Mouse (Mus musculus): ENCODE results near the gene Tnfrsf13c. TPM values are rescaled to one million over a fixed set of nuclear protein-coding genes. Genes with fewer than 3 reads are reported as not detected.
A peak's percentile ranks its signal among the peaks of the same experiment; 100 is the strongest.

The Tnfrsf13c gene
- total and polyA plus RNA-seq, 3 experiments, result 204 to 287 (median 257) TPM

DNA sequence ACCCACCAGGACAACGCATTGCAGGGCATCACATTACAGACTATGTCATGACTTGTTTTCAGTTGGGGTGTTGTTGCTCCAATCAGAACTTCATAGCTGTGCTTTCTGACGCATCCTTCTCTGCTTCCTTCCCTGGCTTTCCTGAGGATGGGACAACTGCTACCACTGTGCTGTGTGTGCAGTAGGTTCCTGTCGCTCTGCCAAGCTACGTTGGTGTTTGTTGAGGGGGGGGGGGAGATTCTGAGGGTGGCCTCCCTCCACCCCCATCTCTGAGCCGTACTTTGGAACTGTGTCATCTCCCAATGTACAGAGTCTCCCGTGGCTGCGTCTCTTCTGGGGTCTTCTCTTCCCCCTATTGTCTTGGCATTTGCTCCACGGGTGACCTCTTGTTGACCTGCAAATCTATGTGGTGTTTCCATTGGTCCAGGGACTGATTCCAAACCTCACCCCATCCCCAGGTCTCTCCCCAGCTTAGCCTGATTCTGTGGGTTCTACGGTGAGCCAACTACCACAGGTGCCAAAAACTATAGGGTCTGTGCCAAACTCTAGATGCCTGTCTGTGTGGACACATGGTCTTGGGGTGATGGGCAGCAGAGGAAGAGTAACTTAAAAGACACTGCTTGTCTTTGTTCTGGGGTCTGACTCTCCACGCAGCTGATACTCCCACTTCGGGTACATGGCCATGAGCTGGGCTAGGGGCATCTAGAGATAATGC is 8.7 kb downstream of the Tnfrsf13c start:
- Histone ChIP-seq H3K27ac (ENCODE audit: insufficient read depth, low read depth) (peak overlapping the region; percentile 99), H3K79me2 (replicated peaks; ENCODE audit: control insufficient read depth, extremely low read depth, insufficient read depth, poor library complexity, severe bottlenecking) (peaks cover 44% of the 10 kb centered on the region), H3K4me1 (ENCODE audit: control insufficient read depth in 1 of 2, insufficient read depth in 2 of 2) (peaks cover 12 to 53% of the 10 kb centered on the region in 2 experiments), H3K4me2 (ENCODE audit: insufficient read depth, low read depth, poor library complexity, severe bottlenecking) (peak overlapping the region; percentile 89), H3K9me3 (replicated peaks; ENCODE audit: low read length) (no peaks in the 10 kb centered on the region), H3K36me3 (replicated peaks in 1 of 2; ENCODE audit: control insufficient read depth in 1 of 2, insufficient read depth in 1 of 2, low read length in 1 of 2) (peaks cover 0 to 8% of the 10 kb centered on the region in 2 experiments), H3K9ac (ENCODE audit: insufficient read depth, low read depth) (peak overlapping the region; percentile 93), H3K27me3 (replicated peaks) (no peaks in the 10 kb centered on the region), H3K4me3 (replicated peaks in 1 of 3; ENCODE audit: low read depth in 2 of 3, low read length in 2 of 3, poor library complexity in 1 of 3) (peak overlapping the region; percentile 57 to 75 (median 63))
- dilution Hi-C loops (cut with MboI; ENCODE audit: extremely low pct_ligation_motif_present, extremely low pct_unique_long_range_greater_than_20kb, low sequenced_read_pairs), result no loop called here
- in situ Hi-C loops (cut with MboI; ENCODE audit: low pct_ligation_motif_present, low pct_unique_long_range_greater_than_20kb, low sequenced_read_pairs), result loop anchor here (10.0 kb wide), 1 partner anchor 71 kb away; the partner anchor contains the start of gene Srebf2
- no peak for DNase-seq (ENCODE audit: extremely low read depth)
- TF ChIP-seq CHD1 (IDR thresholded peaks at IDR 0.05; ENCODE audit: low read depth, low read length) (0 out of 2 replicates have a peak, but pooled peaks have one; percentile 30), KAT2A (IDR thresholded peaks at IDR 0.05; ENCODE audit: insufficient replicate concordance, low read length) (no peak), UBTF (IDR thresholded peaks at IDR 0.05; ENCODE audit: low read depth, low read length) (peak; percentile 55), ELF1 (IDR thresholded peaks at IDR 0.05; ENCODE audit: low read depth, low read length) (no peak), TCF12 (IDR thresholded peaks at IDR 0.05; ENCODE audit: low read depth, low read length) (peak; percentile 4; the same call in 1 of the 2 replicates), ZNF384 (IDR thresholded peaks at IDR 0.05; ENCODE audit: low read depth, low read length) (no peak), EP300 (IDR thresholded peaks at IDR 0.05; ENCODE audit: low read length) (no peak), MAZ (IDR thresholded peaks at IDR 0.05; ENCODE audit: low read depth, low read length) (0 out of 2 replicates have a peak, but pooled peaks have one; percentile 39), RAD21 (IDR thresholded peaks at IDR 0.05; ENCODE audit: low read depth, low read length) (no peak)

DNA sequence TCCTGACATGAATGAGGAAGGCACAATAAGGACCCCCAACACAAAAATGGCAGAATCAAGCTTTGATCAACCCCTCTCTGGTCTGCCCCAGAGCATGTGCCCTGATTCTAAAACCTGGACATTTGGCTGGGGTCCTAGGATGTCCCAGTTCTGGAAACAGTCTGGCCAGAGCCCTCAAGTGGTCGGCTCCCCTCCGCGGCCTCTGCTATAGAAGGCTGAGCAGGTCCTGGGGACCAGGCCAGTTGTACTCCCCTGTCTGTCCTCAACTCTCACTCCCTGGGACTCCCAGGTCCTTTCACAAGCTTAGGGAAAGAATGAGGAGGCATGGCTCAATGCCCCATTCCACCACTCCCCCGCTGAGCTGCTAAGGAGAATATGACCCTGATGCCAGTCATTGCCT is 10.9 kb downstream of the Tnfrsf13c start:
- no peaks in the 10 kb centered on the region for H3K27me3 ChIP-seq (replicated peaks)
- DNase-seq (ENCODE audit: extremely low read depth), result no peak
- H3K36me3 ChIP-seq (replicated peaks in 1 of 2; ENCODE audit: control insufficient read depth in 1 of 2, insufficient read depth in 1 of 2, low read length in 1 of 2), result peaks cover 3 to 28% of the 10 kb centered on the region in 2 experiments
- peak overlapping the region; percentile 82 for H3K9ac ChIP-seq (ENCODE audit: insufficient read depth, low read depth)
- H3K4me3 ChIP-seq (replicated peaks in 1 of 3; ENCODE audit: low read depth in 2 of 3, low read length in 2 of 3, poor library complexity in 1 of 3), result peak overlapping the region in 2 of 3 experiments; percentile 26 to 98
- peak overlapping the region; percentile 88 for H3K4me2 ChIP-seq (ENCODE audit: insufficient read depth, low read depth, poor library complexity, severe bottlenecking)
- TF ChIP-seq TCF12 (IDR thresholded peaks at IDR 0.05; ENCODE audit: low read depth, low read length), result no peak
- TF ChIP-seq MEF2A (IDR thresholded peaks at IDR 0.05; ENCODE audit: borderline replicate concordance, low read depth, low read length), result no peak
- TF ChIP-seq JUND (conservative IDR thresholded peaks at IDR 0.05; ENCODE audit: low read depth, low read length), result no peak
- no peak for TF ChIP-seq MAZ (IDR thresholded peaks at IDR 0.05; ENCODE audit: low read depth, low read length)
- TF ChIP-seq ELF1 (IDR thresholded peaks at IDR 0.05; ENCODE audit: low read depth, low read length), result no peak
- no peak for TF ChIP-seq CHD1 (IDR thresholded peaks at IDR 0.05; ENCODE audit: low read depth, low read length)
- no peak for TF ChIP-seq USF1 (IDR thresholded peaks at IDR 0.05; ENCODE audit: low read depth, low read length)
- no peak for TF ChIP-seq E2F4 (IDR thresholded peaks at IDR 0.05; ENCODE audit: insufficient replicate concordance, low read depth, low read length)
- no peak for TF ChIP-seq SMC3 (IDR thresholded peaks at IDR 0.05; ENCODE audit: low read depth, low read length)
- TF ChIP-seq EP300 (IDR thresholded peaks at IDR 0.05; ENCODE audit: low read length), result no peak
- no peak for TF ChIP-seq GABPA (IDR thresholded peaks at IDR 0.05; ENCODE audit: insufficient replicate concordance, low read depth, low read length)
- TF ChIP-seq MYC (IDR thresholded peaks at IDR 0.05; ENCODE audit: low read depth, low read length), result no peak
- no peak for TF ChIP-seq PAX5 (IDR thresholded peaks at IDR 0.05; ENCODE audit: low read length)
- TF ChIP-seq KAT2A (IDR thresholded peaks at IDR 0.05; ENCODE audit: insufficient replicate concordance, low read length), result no peak
- TF ChIP-seq SIN3A (IDR thresholded peaks at IDR 0.05; ENCODE audit: low read length), result no peak
- no peak for TF ChIP-seq ETS1 (conservative IDR thresholded peaks at IDR 0.05; ENCODE audit: low read depth, low read length)
- TF ChIP-seq POLR2A (IDR thresholded peaks at IDR 0.05; ENCODE audit: low read depth, low read length), result no peak
- no peak for TF ChIP-seq ZKSCAN1 (IDR thresholded peaks at IDR 0.05; ENCODE audit: borderline replicate concordance, low read depth, low read length)
- no peak for TF ChIP-seq NELFE (IDR thresholded peaks at IDR 0.05; ENCODE audit: low read depth, low read length)
- dilution Hi-C loops (cut with MboI; ENCODE audit: extremely low pct_ligation_motif_present, extremely low pct_unique_long_range_greater_than_20kb, low sequenced_read_pairs) (no loop called here), in situ Hi-C loops (cut with MboI; ENCODE audit: low pct_ligation_motif_present, low pct_unique_long_range_greater_than_20kb, low sequenced_read_pairs) (loop anchor here (10.0 kb wide), 1 partner anchor 68 kb away; the partner anchor contains the start of gene Srebf2)
- no peaks in the 10 kb centered on the region for H3K9me3 ChIP-seq (replicated peaks; ENCODE audit: low read length)
- H3K79me2 ChIP-seq (replicated peaks; ENCODE audit: control insufficient read depth, extremely low read depth, insufficient read depth, poor library complexity, severe bottlenecking), result peaks cover 65% of the 10 kb centered on the region
- H3K4me1 ChIP-seq (ENCODE audit: control insufficient read depth in 1 of 2, insufficient read depth in 2 of 2), result peaks cover 15 to 50% of the 10 kb centered on the region in 2 experiments
- peak overlapping the region; percentile 71 for H3K27ac ChIP-seq (ENCODE audit: insufficient read depth, low read depth)

Measured in CH12.LX (cell line).